Mouse (Mus musculus) heart, embryonic 14.5 days (tissue): ENCODE results near the gene Cpne5. TPM values are rescaled to one million over a fixed set of nuclear protein-coding genes. Genes with fewer than 3 reads are reported as not detected.

ENCODE experiments used
- ATAC-seq: fragments of 200-750 bp; cut with Nextera tagmentation; 2 replicates; pipeline ENCODE4 v1.8.0; 2017; ENCODE audit warnings: low read depth, moderate TSS enrichment; ENCODE audit not compliant: insufficient number of reproducible peaks, insufficient read depth, low FRiP score
- H3K27ac ChIP-seq, 2 experiments: fragments of 200-500 bp in 1 of 2; fragments of 300-500 bp in 1 of 2; sonication (generic) in 1 of 2; replicated peaks in 1 of 2; 2 replicates each; pipeline ENCODE4 v1.5.1; 2012 to 2014; ENCODE audit warnings: low read depth in 2 of 2, low read length in 2 of 2, control low read depth in 1 of 2, mild to moderate bottlenecking in 1 of 2, mixed read lengths in 1 of 2; ENCODE audit not compliant: control insufficient read depth in 1 of 2, insufficient read depth in 1 of 2
- H3K27me3 ChIP-seq: fragments of 300-500 bp; sonication (generic); 2 replicates; pipeline ENCODE4 v1.6.1; 2014; ENCODE audit warnings: mild to moderate bottlenecking, low read length, control low read depth; ENCODE audit not compliant: control insufficient read depth, insufficient read depth
- H3K36me3 ChIP-seq: fragments of 300-500 bp; sonication (generic); 2 replicates; pipeline ENCODE4 v1.6.1; 2014; ENCODE audit warnings: mild to moderate bottlenecking, control low read depth, low read length, mixed read lengths; ENCODE audit not compliant: control insufficient read depth, insufficient read depth
- H3K4me1 ChIP-seq, 2 experiments: fragments of 200-500 bp in 1 of 2; fragments of 300-500 bp in 1 of 2; sonication (generic) in 1 of 2; 2 replicates each; pipeline ENCODE4 v1.6.1; 2012 to 2014; ENCODE audit warnings: low read length in 2 of 2, control low read depth in 1 of 2, mixed read lengths in 1 of 2; ENCODE audit not compliant: control insufficient read depth in 2 of 2, insufficient read depth in 2 of 2
- H3K4me2 ChIP-seq: fragments of 300-500 bp; sonication (generic); 2 replicates; pipeline ENCODE4 v1.6.1; 2014; ENCODE audit warnings: mild to moderate bottlenecking, low read length
- H3K4me3 ChIP-seq, 2 experiments: fragments of 200-500 bp in 1 of 2; fragments of 300-500 bp in 1 of 2; sonication (generic) in 1 of 2; 2 replicates each; pipeline ENCODE4 v1.5.1; 2012 to 2014; ENCODE audit warnings: low read length in 2 of 2, mild to moderate bottlenecking in 2 of 2, control low read depth in 1 of 2, low read depth in 1 of 2, moderate library complexity in 1 of 2; ENCODE audit not compliant: control insufficient read depth in 1 of 2, insufficient read depth in 1 of 2
- H3K9ac ChIP-seq: fragments of 300-500 bp; sonication (generic); 2 replicates; pipeline ENCODE4 v1.6.1; 2014; ENCODE audit warnings: mild to moderate bottlenecking, low read length
- H3K9me3 ChIP-seq: fragments of 300-500 bp; sonication (generic); 2 replicates; pipeline ENCODE4 v1.6.1; 2016; ENCODE audit warnings: low read length, control low read depth; ENCODE audit not compliant: control insufficient read depth
- WGBS: fragments of 180-500 bp; shearing (Covaris S2); extraction: QIAGEN DNeasy Blood & Tissue Kit; methylation state at CpG from one replicate; pipeline ENCODE4 v1.1.7; 2014; 5-methylcytosine and 5-hydroxymethylcytosine counted together
- polyA plus RNA-seq: library from polyadenylated mRNA; unstranded; fragments of >200 nt; fragmentation: Nextera tagmentation; extraction: Ambion mirVana; gene quantifications from 2 replicates; pipeline ENCODE4 v1.2.1, GENCODE M21; 2014

The Cpne5 gene
- polyA plus RNA-seq, 1 experiment from 2014 or later: 28.8 TPM

DNA sequence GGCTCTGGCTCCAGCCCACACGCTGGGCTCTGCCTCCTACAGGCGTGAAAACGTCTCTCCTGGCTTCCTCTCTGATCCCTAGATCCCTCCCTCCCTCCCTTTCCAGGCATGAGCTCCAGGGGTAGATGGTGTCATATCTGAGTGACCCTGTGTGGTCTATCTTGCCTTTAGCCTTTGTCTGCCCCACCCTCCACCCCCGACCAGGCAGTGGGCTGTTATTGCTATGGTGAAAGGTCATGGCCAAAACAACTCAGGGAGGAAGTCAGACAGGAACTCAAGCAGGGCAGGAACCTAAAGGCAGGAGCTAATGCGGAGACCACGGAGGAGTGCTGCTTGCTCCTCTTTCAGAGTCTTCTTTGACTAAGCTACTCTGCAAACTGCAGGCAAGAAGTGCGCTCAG, 26.1 kb downstream of the Cpne5 start:
- Histone ChIP-seq H3K9ac (0 out of 2 replicates have a peak overlapping the region, but pooled peaks have one; percentile 16), H3K9me3 (0 out of 2 replicates have a peak, but pooled peaks cover 3% of the 10 kb centered on the region), H3K36me3 (no peaks in the 10 kb centered on the region), H3K27ac (no peak overlapping the region), H3K4me3 (no peak overlapping the region), H3K4me1 (peaks cover 2 to 10% of the 10 kb centered on the region in 2 experiments; a peak in 3 of 4 replicates), H3K4me2 (peak overlapping the region; percentile 32), H3K27me3 (no peaks in the 10 kb centered on the region)
- WGBS: 31% methylated on average over 7 of the region's 7 CpGs
- ATAC-seq: no peak

DNA sequence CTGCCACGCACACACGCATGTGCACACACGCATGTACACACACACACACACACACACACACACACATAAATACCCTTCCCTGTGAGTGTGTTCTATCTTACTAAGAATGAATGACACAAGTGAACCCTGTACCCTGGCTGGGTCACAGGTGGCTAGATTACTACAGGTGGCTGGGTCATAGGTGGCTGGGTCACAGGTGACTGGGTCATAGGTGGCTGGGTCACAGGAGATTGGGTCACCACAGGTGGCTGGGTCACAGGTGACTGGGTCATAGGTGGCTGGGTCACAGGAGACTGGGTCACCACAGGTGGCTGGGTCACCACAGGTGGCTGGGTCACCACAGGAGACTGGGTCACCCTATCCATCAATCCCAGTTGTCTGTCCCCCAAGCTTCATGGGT, 27.9 kb downstream of the Cpne5 start:
- WGBS: 96% methylated on average over 3 of the region's 3 CpGs
- H3K9ac ChIP-seq: no peak overlapping the region
- 0 out of 2 replicates have a peak, but pooled peaks cover 3% of the 10 kb centered on the region for H3K9me3 ChIP-seq
- no peak overlapping the region for H3K4me3 ChIP-seq
- peaks cover 13 to 22% of the 10 kb centered on the region in 2 experiments for H3K4me1 ChIP-seq
- no peak overlapping the region for H3K27ac ChIP-seq
- no peaks in the 10 kb centered on the region for H3K27me3 ChIP-seq
- H3K4me2 ChIP-seq: no peak overlapping the region
- H3K36me3 ChIP-seq: no peaks in the 10 kb centered on the region
- ATAC-seq: no peak

DNA sequence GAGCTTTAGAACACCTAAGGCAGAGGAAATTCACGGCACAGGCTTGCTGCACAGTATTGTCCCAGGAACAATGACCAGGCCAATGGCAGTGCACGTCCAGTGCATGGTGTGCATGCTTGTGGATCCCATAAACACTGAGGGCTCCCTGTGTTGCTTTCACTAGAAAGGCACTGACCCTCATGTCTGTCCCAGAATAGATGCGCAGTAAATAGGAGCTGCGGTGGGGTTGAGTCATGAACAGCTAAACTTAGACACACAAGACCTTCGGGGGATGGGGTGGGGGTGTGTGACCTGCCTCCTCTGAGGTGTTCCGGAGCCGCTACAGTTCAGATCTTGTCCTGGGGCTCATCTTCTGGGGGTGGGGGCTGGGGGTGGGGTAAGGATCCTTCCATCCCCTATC, 31.9 kb downstream of the Cpne5 start:
- H3K9me3 ChIP-seq: no peaks in the 10 kb centered on the region
- no peak overlapping the region for H3K9ac ChIP-seq
- H3K4me2 ChIP-seq: peak overlapping the region; percentile 25
- no peak overlapping the region for H3K4me3 ChIP-seq
- H3K27ac ChIP-seq: peak overlapping the region; percentile 45 to 57; a peak in 3 of 4 replicates
- H3K4me1 ChIP-seq: peaks cover 11 to 12% of the 10 kb centered on the region in 2 experiments
- no peaks in the 10 kb centered on the region for H3K27me3 ChIP-seq
- WGBS: 35% methylated on average over 7 of the region's 7 CpGs
- peak; percentile 37; the same call in 1 of the 2 replicates for ATAC-seq
- no peaks in the 10 kb centered on the region for H3K36me3 ChIP-seq

DNA sequence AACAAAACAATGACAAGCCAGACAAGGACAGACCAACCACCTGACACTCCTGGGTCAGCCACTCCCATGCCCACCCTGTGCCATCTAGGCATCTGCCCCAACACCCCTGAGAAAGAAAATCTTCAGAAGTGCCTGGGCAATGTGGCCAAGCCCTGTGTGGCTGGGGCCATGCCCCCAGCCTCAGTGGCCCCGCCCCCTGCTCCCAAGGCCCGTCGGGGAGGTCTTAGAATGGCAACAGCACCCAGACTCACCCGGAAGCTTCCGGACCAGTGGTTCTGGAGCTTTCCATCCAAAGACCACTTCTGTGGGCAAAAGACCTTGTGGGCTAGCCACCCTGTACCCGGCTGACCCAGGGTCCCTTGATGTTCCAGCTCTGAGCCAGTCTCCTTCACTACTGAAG, 35.4 kb downstream of the Cpne5 start:
- Histone ChIP-seq H3K27ac (no peak overlapping the region), H3K9ac (no peak overlapping the region), H3K4me2 (no peak overlapping the region), H3K9me3 (no peaks in the 10 kb centered on the region), H3K4me3 (no peak overlapping the region), H3K4me1 (peaks cover 11% of the 10 kb centered on the region in 2 experiments), H3K27me3 (no peaks in the 10 kb centered on the region), H3K36me3 (no peaks in the 10 kb centered on the region)
- 73% methylated on average over 6 of the region's 6 CpGs for WGBS
- peak; percentile 24; the same call in 1 of the 2 replicates for ATAC-seq

DNA sequence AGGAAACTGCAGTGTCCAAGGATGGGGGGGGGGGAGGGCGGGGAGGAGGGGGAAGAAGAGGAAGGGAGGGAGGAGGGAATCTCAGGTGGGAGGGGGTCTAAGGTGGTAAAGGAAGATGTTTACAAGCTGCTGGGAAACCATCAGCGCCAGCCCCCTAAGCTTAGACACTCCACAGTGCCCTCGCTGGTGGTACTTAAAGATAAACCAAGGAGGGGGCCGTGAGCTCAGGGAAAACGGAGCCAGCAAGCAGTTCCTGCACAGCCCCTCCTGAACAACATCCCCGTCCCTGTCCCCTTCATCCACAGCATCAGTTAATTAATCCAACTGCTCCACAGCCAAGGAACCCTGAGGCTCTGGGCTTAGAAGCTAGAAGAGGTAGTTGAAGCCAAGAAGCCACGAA, 38.1 kb downstream of the Cpne5 start:
- H3K36me3 ChIP-seq: no peaks in the 10 kb centered on the region
- 40% methylated on average over 6 of the region's 7 CpGs for WGBS
- H3K27ac ChIP-seq: no peak overlapping the region
- no peaks in the 10 kb centered on the region for H3K27me3 ChIP-seq
- no peak overlapping the region for H3K9ac ChIP-seq
- no peaks in the 10 kb centered on the region for H3K9me3 ChIP-seq
- H3K4me1 ChIP-seq: no peaks in the 10 kb centered on the region
- no peak overlapping the region for H3K4me2 ChIP-seq
- no peak overlapping the region for H3K4me3 ChIP-seq
- ATAC-seq: no peak

DNA sequence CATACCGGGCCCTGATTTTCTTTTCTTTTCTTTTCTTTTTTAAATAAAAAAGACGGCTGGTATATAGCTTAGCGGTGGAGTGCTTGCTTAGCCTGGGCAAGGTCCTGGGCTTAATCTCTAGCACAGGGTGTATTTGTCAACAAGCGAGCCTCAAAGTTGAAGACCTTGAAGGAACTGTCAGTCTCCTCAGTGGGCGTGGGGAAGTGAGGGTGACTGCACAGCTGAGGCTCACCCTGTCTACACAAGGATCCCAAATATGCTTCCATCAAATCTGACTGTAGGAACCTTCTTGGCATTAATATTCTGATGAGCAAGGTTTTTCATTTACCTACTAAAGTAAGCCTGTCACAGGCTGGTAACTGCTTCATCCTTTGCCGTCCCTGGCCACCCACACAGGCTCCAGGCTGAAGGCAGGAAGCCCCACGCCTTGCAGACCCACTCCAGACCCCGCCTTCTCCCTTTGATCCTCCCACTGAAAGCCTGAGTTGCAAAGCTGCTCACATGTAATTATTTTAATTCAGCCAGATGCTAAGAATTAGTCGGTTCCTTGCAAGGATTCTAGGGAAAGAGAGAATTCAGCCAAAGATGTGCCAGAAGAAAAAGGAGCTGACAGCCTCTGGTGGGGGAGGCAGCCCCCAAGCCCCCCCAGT, 38.7 kb downstream of the Cpne5 start:
- no peaks in the 10 kb centered on the region for H3K36me3 ChIP-seq
- WGBS: 33% methylated on average over 9 of the region's 9 CpGs
- no peaks in the 10 kb centered on the region for H3K9me3 ChIP-seq
- H3K4me3 ChIP-seq: no peak overlapping the region
- no peak overlapping the region for H3K27ac ChIP-seq
- H3K4me1 ChIP-seq: no peaks in the 10 kb centered on the region
- H3K27me3 ChIP-seq: no peaks in the 10 kb centered on the region
- ATAC-seq: no peak
- no peak overlapping the region for H3K9ac ChIP-seq
- H3K4me2 ChIP-seq: no peak overlapping the region

DNA sequence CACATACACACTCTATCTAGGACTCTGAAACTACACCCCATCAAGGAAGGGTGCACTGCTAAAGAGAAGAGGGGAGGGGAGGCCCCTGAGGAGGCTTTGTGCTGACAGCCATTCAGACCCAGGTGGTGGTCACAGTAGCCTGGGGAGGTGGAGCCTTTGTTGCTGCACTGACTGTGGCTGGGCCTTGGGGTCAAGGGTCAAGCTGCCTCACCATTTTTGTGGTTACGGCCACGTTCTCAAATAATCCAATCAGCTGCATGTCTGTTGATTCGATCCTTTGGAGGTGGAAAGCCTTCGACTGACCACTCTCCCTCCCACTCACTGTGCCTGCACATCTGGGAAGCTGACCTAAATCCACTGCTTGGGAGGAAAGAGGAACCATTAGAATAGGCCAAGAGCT, 42.4 kb downstream of the Cpne5 start:
- Histone ChIP-seq H3K4me1 (0 out of 4 replicates have a peak, but pooled peaks cover 0 to 2% of the 10 kb centered on the region in 2 experiments), H3K27ac (no peak overlapping the region), H3K9ac (no peak overlapping the region), H3K27me3 (no peaks in the 10 kb centered on the region), H3K36me3 (no peaks in the 10 kb centered on the region), H3K4me2 (no peak overlapping the region), H3K4me3 (no peak overlapping the region), H3K9me3 (no peaks in the 10 kb centered on the region)
- 75% methylated on average over 4 of the region's 4 CpGs for WGBS
- no peak for ATAC-seq
